12 mouse cellular contexts compared by ENCODE assay signal in genomic region chr8:44812360-44812759, GRCm38 (mm10).
"Had no signal": no experiment of that assay in that cellular context is flagged by ENCODE, and none has a peak within 500 bp of the region (broad histone marks: within the 10 kb centered on the region; RNA-seq: fewer than 3 reads in every experiment).

No protein-coding gene starts in this region.

- H3K9ac ChIP-seq: hindbrain, embryonic 15.5 days; limb, embryonic 13.5 days; liver, embryonic 14.5 days; midbrain, embryonic 12.5 days; neural tube, embryonic 13.5 days; stomach, embryonic 15.5 days had no signal

- H3K4me3 ChIP-seq: hindbrain, embryonic 15.5 days; limb, embryonic 13.5 days; midbrain, embryonic 12.5 days; neural tube, embryonic 13.5 days; stomach, embryonic 15.5 days had no signal

- ATAC-seq: midbrain, embryonic 16.5 days had no signal

- H3K27ac ChIP-seq: hindbrain, embryonic 15.5 days; limb, embryonic 13.5 days; liver, embryonic 14.5 days; midbrain, embryonic 12.5 days; neural tube, embryonic 13.5 days; stomach, embryonic 15.5 days had no signal

- H3K4me1 ChIP-seq: hindbrain, embryonic 15.5 days; limb, embryonic 13.5 days; midbrain, embryonic 12.5 days; neural tube, embryonic 13.5 days; stomach, embryonic 15.5 days had no signal

- H3K4me2 ChIP-seq: hindbrain, embryonic 15.5 days; limb, embryonic 13.5 days; midbrain, embryonic 12.5 days; neural tube, embryonic 13.5 days; stomach, embryonic 15.5 days had no signal

- H3K27me3 ChIP-seq: hindbrain, embryonic 15.5 days; limb, embryonic 13.5 days; midbrain, embryonic 12.5 days; neural tube, embryonic 13.5 days; stomach, embryonic 15.5 days had no signal

- H3K36me3 ChIP-seq: hindbrain, embryonic 15.5 days; limb, embryonic 13.5 days; midbrain, embryonic 12.5 days; neural tube, embryonic 13.5 days; stomach, embryonic 15.5 days had no signal

- H3K9me3 ChIP-seq: hindbrain, embryonic 15.5 days; limb, embryonic 13.5 days; midbrain, embryonic 12.5 days; neural tube, embryonic 13.5 days; stomach, embryonic 15.5 days had no signal

- DNase-seq: layer of hippocampus, adult 9-11 months; left cerebral cortex, postnatal 4 days; lung, adult 18-20 months; retina, postnatal 1 day; thymus, postnatal 36 days had no signal
